Mouse (Mus musculus) embryonic fibroblast, embryonic 13.5 days (primary cell): ENCODE data around the gene Ttc25.

ENCODE experiments used
- CTCF ChIP-seq: IDR thresholded peaks from 2 replicates; pipeline ENCODE4 v1.5.1; 2011; ENCODE audit warnings: mild to moderate bottlenecking, control low read depth, low read length, moderate library complexity, borderline replicate concordance; ENCODE audit not compliant: insufficient read depth
- POLR2A ChIP-seq: IDR thresholded peaks from 2 replicates; pipeline ENCODE4 v1.6.1; 2011; ENCODE audit warnings: low read depth, mild to moderate bottlenecking, control low read depth, low read length, moderate library complexity

- no peak for TF ChIP-seq CTCF
- no peak for TF ChIP-seq POLR2A
Observed at GRCm38 (mm10) chr11:100504990-100505660, 40.3 kb upstream of the Ttc25 start.
